Mouse (Mus musculus) activated CD4-positive, CD25-positive, alpha-beta regulatory T cell, adult 4 months (primary cell): ENCODE measurements around the gene Pkn3. TPM values are rescaled to one million over a fixed set of nuclear protein-coding genes. Genes with fewer than 3 reads are reported as not detected.

Experiments used
- polyA plus RNA-seq, 2 experiments: library from polyadenylated mRNA; unstranded; fragments of 100-300 nt; shearing (Covaris generic); gene quantifications; one replicate each; pipeline ENCODE4 v1.2.1; 2017

The Pkn3 gene
- polyA plus RNA-seq, 2 experiments from 2014 or later, result 0.41 TPM; not detected in 1

Other genes with a start within 250 kb of the Pkn3 start
- gene Cercam, start 208.5 kb upstream of the Pkn3 start, polyA plus RNA-seq, result 1 to 10 TPM; 1.2 to 1.4 TPM
- 10 to 100 TPM; 44.3 to 45.0 TPM for gene Odf2, start 188.5 kb upstream of the Pkn3 start, polyA plus RNA-seq
- 10 to 100 TPM; 42.4 to 52.7 TPM for gene Gle1, start 142.3 kb upstream of the Pkn3 start, polyA plus RNA-seq
- 10 to 100 TPM; 78.3 to 89.3 TPM for gene Sptan1, start 112.1 kb upstream of the Pkn3 start, polyA plus RNA-seq
- 1 to 10 TPM in 1 of 2 experiments, under 1 TPM in 1; 0.87 to 1.4 TPM for gene Wdr34, start 28.8 kb upstream of the Pkn3 start, polyA plus RNA-seq
- 100 to 1,000 TPM; 369 to 379 TPM for gene Set, start 20.3 kb upstream of the Pkn3 start, polyA plus RNA-seq
- 10 to 100 TPM; 31.6 to 32.4 TPM for gene Zdhhc12, start 16.0 kb downstream of the Pkn3 start, polyA plus RNA-seq
- gene Zer1, start 46.9 kb downstream of the Pkn3 start, polyA plus RNA-seq, result 10 to 100 TPM; 14.5 to 15.2 TPM
- 1 to 10 TPM; 6.8 to 6.9 TPM for gene Tbc1d13, start 56.1 kb downstream of the Pkn3 start, polyA plus RNA-seq
- gene Endog, start 93.8 kb downstream of the Pkn3 start, polyA plus RNA-seq, result 1 to 10 TPM; 2.6 to 3.3 TPM
- 10 to 100 TPM; 32.0 to 33.8 TPM for gene Spout1, start 100.8 kb downstream of the Pkn3 start, polyA plus RNA-seq
- 1 to 10 TPM; 7.0 to 7.7 TPM for gene Kyat1, start 128.2 kb downstream of the Pkn3 start, polyA plus RNA-seq
- 10 to 100 TPM; 34.4 to 38.4 TPM for gene Lrrc8a, start 160.0 kb downstream of the Pkn3 start, polyA plus RNA-seq
- gene Gm28035, start 162.9 kb downstream of the Pkn3 start, polyA plus RNA-seq, result not detected
- gene Phyhd1, start 188.5 kb downstream of the Pkn3 start, polyA plus RNA-seq, result 1 to 10 TPM; 3.9 to 4.8 TPM
- not detected for gene Gm28038, start 203.4 kb downstream of the Pkn3 start, polyA plus RNA-seq
- gene Dolk, start 208.7 kb downstream of the Pkn3 start, polyA plus RNA-seq, result 10 to 100 TPM; 11.6 to 13.6 TPM
- 10 to 100 TPM; 25.8 to 30.6 TPM for gene Nup188, start 208.7 kb downstream of the Pkn3 start, polyA plus RNA-seq